Mouse (Mus musculus): ENCODE data around the gene Abhd17a.

The Abhd17a gene

DNA sequence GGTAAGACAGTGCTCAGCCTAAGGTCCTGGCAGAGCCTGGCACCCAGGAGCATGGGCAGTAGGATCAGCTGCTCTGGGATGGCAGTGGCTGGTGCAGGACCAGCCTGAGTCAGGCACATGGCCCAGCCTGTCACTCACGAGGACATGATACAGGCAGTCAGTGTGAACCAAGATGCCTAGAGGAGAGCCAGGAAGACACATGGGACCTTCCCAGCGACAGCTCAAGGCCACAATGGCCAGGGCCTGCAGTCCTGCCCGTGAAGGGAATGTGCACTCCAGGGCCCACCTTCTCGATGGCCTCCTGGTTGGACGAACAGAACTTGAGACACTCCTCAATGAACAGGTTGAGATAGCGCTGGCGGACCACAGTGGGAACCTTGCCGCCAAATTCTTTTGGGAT, 44.6 kb downstream of the Abhd17a start:
- no peak for DNase-seq

DNA sequence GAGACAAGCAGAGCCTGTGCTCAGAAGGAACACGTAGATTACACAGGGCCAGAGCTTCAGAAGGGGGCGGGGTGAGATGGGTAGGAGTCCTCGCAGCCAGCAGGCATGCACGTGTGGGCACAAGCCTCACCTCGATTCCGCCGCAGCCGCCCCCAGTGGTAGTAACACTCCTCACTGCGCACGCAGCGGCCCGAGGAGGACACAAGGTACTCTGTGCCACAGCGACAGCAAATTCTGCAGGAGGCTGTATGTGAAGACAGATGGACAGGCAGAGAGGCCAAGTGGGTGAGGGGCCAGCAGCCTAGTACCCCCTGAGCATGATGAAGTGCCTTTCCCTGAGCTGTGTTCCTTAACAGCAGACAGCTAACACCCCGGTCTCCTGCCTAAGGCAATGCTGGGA, 46.3 kb downstream of the Abhd17a start:
- no peak for DNase-seq

- DNase-seq = no peak
These were observed 50.6 kb downstream of the Abhd17a start for GRCm38 (mm10) chr10:80539493-80539892.

GRCm38 (mm10) chr10:80538710-80539394, 51.3 kb downstream of the Abhd17a start, which contains the start of gene Atp8b3:
TSS of gene Atp8b3 (minus strand) at chr10:80539124.
- DNase-seq = peak; percentile 94

DNA sequence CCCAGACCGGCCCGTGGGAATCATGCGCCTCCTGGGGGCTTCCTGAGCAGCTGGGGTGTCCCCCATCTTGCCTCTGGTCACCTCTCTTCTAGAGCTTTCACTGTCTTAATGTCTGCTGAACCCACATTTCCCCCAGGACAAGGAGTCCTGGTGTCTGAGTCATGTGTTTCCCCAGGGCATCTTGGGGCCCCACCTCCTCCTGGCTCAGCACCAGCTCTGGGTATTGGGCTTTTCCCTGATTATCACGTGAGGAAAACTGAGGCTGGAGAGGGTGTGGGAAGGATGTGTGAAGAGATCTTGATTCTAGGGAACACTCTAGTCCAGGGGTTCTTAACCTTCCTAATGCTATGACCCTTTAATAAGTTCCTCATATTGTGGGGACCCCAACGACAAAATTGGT, 52.0 kb downstream of the Abhd17a start:
- no peak for DNase-seq

- DNase-seq = no peak
These were observed 54.4 kb downstream of the Abhd17a start for GRCm38 (mm10) chr10:80535711-80536110.

DNA sequence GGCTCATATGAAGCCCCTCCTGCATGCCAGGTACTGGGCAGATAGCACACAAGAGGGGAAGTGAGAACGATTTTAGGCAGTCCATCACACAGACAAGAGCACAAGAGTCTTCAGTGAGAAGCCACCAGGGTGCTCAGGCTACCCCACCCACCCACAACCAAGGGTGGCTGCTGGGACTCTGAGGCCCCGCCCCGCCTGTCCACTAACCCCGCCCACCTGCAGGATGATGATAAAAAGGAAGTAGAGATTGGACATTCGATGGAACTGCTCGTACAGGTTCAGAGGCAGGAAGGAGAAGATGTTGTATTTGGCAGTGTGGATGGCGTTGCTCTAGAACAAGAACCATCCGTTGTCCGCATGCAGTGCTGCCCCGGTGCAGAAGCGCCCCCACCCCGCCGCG, 55.1 kb downstream of the Abhd17a start:
- DNase-seq = peak in 1 of 2 experiments; percentile 56

- DNase-seq = peak; percentile 42 to 55
These were observed 56.4 kb downstream of the Abhd17a start for GRCm38 (mm10) chr10:80533704-80534103.
